Mouse (Mus musculus) neural tube, embryonic 14.5 days (tissue): ENCODE results near the gene Prr5l. TPM values are rescaled to one million over a fixed set of nuclear protein-coding genes. Genes with fewer than 3 reads are reported as not detected.

ENCODE experiments used
- ATAC-seq: fragments of 200-750 bp; cut with Nextera tagmentation; 2 replicates; pipeline ENCODE4 v1.8.0; 2017; ENCODE audit warnings: low read depth, mild to moderate bottlenecking, moderate TSS enrichment, moderate library complexity
- H3K27ac ChIP-seq: fragments of 300-500 bp; sonication (generic); 2 replicates; pipeline ENCODE4 v1.5.1; 2014; ENCODE audit warnings: low read depth, mild to moderate bottlenecking, control low read depth, low read length, moderate library complexity, mixed read lengths
- H3K27me3 ChIP-seq: fragments of 300-500 bp; sonication (generic); 2 replicates; pipeline ENCODE4 v1.6.1; 2014; ENCODE audit warnings: low read length; ENCODE audit not compliant: control insufficient read depth, insufficient read depth
- H3K36me3 ChIP-seq: fragments of 300-500 bp; sonication (generic); 2 replicates; pipeline ENCODE4 v1.6.1; 2014; ENCODE audit warnings: low read length, mixed read lengths; ENCODE audit not compliant: control insufficient read depth, insufficient read depth
- H3K4me1 ChIP-seq: fragments of 300-500 bp; sonication (generic); 2 replicates; pipeline ENCODE4 v1.6.1; 2014; ENCODE audit warnings: low read length; ENCODE audit not compliant: control insufficient read depth, insufficient read depth
- H3K4me2 ChIP-seq: fragments of 300-500 bp; sonication (generic); 2 replicates; pipeline ENCODE4 v1.6.1; 2014; ENCODE audit warnings: mild to moderate bottlenecking, low read depth, low read length, control low read depth
- H3K4me3 ChIP-seq: fragments of 300-500 bp; sonication (generic); 2 replicates; pipeline ENCODE4 v1.5.1; 2014; ENCODE audit warnings: low read depth, low read length, control low read depth, mixed read lengths
- H3K9ac ChIP-seq: fragments of 300-500 bp; sonication (generic); replicated peaks from 2 replicates; pipeline ENCODE4 v1.6.1; 2014; ENCODE audit warnings: low read depth, mild to moderate bottlenecking, control low read depth, low read length, mixed read lengths
- H3K9me3 ChIP-seq: fragments of 300-500 bp; sonication (generic); 2 replicates; pipeline ENCODE4 v1.6.1; 2016; ENCODE audit warnings: low read length; ENCODE audit not compliant: control insufficient read depth
- WGBS: fragments of 180-500 bp; shearing (Covaris S2); extraction: QIAGEN DNeasy Blood & Tissue Kit; methylation state at CpG from one replicate; pipeline ENCODE4 v1.1.7; 2014; 5-methylcytosine and 5-hydroxymethylcytosine counted together
- polyA plus RNA-seq: library from polyadenylated mRNA; unstranded; fragments of >200 nt; fragmentation: Nextera tagmentation; extraction: Ambion mirVana; gene quantifications from 2 replicates; pipeline ENCODE4 v1.2.1, GENCODE M21; 2014

Prr5l gene
- polyA plus RNA-seq, 1 experiment from 2014 or later, result 5.6 TPM

GRCm38 (mm10) chr2:101828057-101828643 lies 54.7 kb downstream of the Prr5l start:
- Histone ChIP-seq H3K27me3 (no peaks in the 10 kb centered on the region), H3K4me2 (no peak overlapping the region), H3K4me3 (no peak overlapping the region), H3K9me3 (no peaks in the 10 kb centered on the region), H3K4me1 (0 out of 2 replicates have a peak, but pooled peaks cover 3% of the 10 kb centered on the region), H3K36me3 (no peaks in the 10 kb centered on the region), H3K27ac (no peak overlapping the region), H3K9ac (no peak overlapping the region)
- no peak for ATAC-seq
- WGBS, result 75% methylated on average over 5 of the region's 5 CpGs

- H3K4me2 ChIP-seq, result no peak overlapping the region
- H3K4me1 ChIP-seq, result 0 out of 2 replicates have a peak, but pooled peaks cover 3% of the 10 kb centered on the region
- 48% methylated on average over 5 of the region's 5 CpGs for WGBS
- H3K36me3 ChIP-seq, result no peaks in the 10 kb centered on the region
- H3K27ac ChIP-seq, result no peak overlapping the region
- H3K27me3 ChIP-seq, result no peaks in the 10 kb centered on the region
- ATAC-seq, result no peak
- no peak overlapping the region for H3K9ac ChIP-seq
- H3K9me3 ChIP-seq, result no peaks in the 10 kb centered on the region
- H3K4me3 ChIP-seq, result no peak overlapping the region
These were observed 55.2 kb downstream of the Prr5l start for GRCm38 (mm10) chr2:101827626-101828025.

DNA sequence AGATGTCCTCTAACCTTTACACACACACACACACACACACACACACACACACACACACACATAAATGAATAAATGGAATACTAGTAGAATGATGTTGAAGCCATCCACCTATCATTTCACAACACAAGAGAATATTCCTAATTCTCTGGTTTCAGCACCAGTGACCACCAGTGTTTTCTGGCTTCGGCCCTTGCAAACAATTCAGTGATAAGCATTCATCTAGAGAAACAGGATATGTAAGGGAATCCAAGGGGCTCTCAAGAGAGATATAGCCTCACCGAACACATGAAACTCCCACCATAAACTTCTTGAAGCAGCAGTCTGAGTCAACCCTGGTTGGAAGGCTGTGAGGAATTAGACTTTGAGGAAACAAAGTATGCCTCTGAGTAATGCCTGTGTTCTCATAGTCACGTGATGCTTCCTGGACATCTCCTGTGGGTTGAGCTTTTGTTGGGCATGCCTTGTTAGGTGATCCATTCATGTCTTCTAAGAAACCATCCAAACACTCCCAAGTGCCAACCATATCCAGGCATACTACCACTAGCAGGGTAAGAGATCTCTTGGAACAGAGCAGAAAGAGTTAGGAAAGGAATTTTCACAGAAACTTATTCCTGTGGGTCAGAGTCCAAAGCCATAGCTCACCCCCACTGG lies 55.8 kb downstream of the Prr5l start:
- 90% methylated on average over 3 of the region's 3 CpGs for WGBS
- no peak for ATAC-seq

DNA sequence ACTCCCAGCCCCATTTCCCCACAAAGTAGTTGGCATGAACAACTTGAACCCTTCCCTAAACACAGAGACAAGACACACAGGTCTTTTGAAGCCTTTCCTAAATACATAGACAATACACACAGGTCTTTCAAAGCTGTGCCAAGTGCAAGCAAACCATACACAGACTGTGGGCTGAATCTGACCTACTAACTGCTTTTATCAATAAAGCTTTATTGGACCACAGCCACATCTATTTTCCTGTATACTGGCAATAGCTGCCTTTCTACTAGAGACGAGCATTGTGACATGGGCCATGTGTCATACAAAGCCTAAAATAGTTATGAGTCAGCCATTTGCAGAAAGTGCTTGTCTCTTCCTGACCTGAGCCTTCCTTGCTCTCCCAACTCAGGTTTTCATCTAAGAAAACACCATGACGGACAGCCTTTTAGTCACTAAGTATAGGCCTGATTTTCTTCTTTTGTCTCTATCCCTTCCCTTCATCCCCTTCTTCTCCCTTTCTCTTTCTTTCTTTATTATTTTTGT lies 56.6 kb downstream of the Prr5l start:
- H3K4me1 ChIP-seq, result 0 out of 2 replicates have a peak, but pooled peaks cover 3% of the 10 kb centered on the region
- no peaks in the 10 kb centered on the region for H3K27me3 ChIP-seq
- H3K4me3 ChIP-seq, result no peak overlapping the region
- no peaks in the 10 kb centered on the region for H3K36me3 ChIP-seq
- no peak for ATAC-seq
- no peaks in the 10 kb centered on the region for H3K9me3 ChIP-seq
- no peak overlapping the region for H3K27ac ChIP-seq
- H3K9ac ChIP-seq, result no peak overlapping the region
- WGBS, result 85% methylated on average over 2 of the region's 2 CpGs
- H3K4me2 ChIP-seq, result no peak overlapping the region

More for the DNA sequence above, 55.8 kb downstream of the Prr5l start:
- H3K4me3 ChIP-seq, result no peak overlapping the region
- no peaks in the 10 kb centered on the region for H3K27me3 ChIP-seq
- H3K9ac ChIP-seq, result no peak overlapping the region
- no peak overlapping the region for H3K4me2 ChIP-seq
- no peaks in the 10 kb centered on the region for H3K9me3 ChIP-seq
- no peak overlapping the region for H3K27ac ChIP-seq
- no peaks in the 10 kb centered on the region for H3K36me3 ChIP-seq
- H3K4me1 ChIP-seq, result 0 out of 2 replicates have a peak, but pooled peaks cover 3% of the 10 kb centered on the region

DNA sequence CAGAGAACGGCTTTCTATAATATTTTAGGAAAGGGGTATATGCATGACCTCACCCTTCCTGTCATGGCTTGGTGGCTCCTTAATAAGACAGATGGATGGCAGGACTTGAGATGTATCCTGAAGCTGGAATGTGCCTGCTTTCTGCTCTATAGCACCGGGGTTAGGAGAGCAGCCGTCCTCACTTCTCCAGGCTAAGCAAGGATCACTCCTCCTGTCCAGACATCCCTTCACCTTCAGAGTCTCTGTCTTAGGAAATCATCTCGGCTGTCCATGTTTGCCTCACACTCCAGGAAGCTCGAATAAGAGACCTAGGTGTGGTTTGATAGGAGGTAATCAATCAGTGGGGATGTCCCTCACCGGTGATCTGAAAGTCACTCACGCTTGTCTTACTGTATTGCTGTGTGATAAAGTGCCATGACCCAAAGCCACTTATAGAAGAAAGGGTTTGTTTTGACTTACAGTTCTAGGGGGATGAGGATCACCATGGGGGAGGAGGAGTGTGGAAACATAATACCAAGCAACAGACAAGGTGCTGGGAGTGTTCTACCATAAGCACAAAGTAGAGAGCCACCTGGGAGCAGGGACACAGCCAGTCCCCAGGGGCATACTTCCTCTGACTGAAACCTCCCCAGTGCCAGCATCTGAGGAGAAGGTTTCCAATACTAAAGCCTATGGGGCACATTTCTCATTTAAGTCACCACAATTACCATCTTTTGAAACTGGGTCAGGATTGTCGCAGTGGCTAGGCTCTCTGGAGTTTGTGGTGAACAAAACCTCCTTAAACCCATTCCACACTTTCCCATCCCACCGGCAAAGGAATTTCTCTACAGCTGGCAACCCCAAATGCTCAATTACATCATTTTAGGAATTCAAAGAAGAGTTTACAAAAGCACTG lies 57.4 kb downstream of the Prr5l start:
- Histone ChIP-seq H3K4me3 (no peak overlapping the region), H3K9ac (no peak overlapping the region), H3K27me3 (no peaks in the 10 kb centered on the region), H3K4me1 (0 out of 2 replicates have a peak, but pooled peaks cover 3% of the 10 kb centered on the region), H3K9me3 (no peaks in the 10 kb centered on the region), H3K27ac (no peak overlapping the region), H3K36me3 (no peaks in the 10 kb centered on the region), H3K4me2 (no peak overlapping the region)
- 83% methylated on average over 9 of the region's 9 CpGs for WGBS
- ATAC-seq, result no peak

DNA sequence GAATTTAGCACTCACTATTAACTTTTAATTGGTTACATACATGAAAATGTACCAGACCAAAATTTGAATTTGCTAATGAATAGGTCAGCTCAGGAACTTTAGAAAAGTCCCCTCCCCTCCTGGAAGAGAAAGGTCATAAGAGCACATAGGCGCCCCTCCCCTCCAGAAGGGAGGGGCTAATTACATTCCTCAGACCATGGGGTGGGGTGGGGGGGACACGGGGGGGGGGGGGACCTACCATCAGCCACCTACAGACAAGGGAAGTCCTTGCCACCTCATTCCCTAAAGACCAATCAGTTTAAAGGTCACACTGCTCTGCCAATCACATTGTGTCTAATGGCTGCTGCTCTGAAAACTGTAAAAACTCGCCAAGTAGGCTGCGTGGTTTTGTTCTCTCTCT lies 59.0 kb downstream of the Prr5l start:
- no peaks in the 10 kb centered on the region for H3K27me3 ChIP-seq
- no peak for ATAC-seq
- no peak overlapping the region for H3K27ac ChIP-seq
- 0 out of 2 replicates have a peak, but pooled peaks cover 3% of the 10 kb centered on the region for H3K4me1 ChIP-seq
- 64% methylated on average over 2 of the region's 4 CpGs for WGBS
- H3K36me3 ChIP-seq, result no peaks in the 10 kb centered on the region
- H3K4me2 ChIP-seq, result no peak overlapping the region
- H3K9me3 ChIP-seq, result no peaks in the 10 kb centered on the region
- H3K4me3 ChIP-seq, result no peak overlapping the region
- no peak overlapping the region for H3K9ac ChIP-seq

GRCm38 (mm10) chr2:101822785-101823184 lies 60.0 kb downstream of the Prr5l start:
- Histone ChIP-seq H3K27ac (no peak overlapping the region), H3K4me2 (no peak overlapping the region), H3K4me1 (0 out of 2 replicates have a peak, but pooled peaks cover 3% of the 10 kb centered on the region), H3K36me3 (no peaks in the 10 kb centered on the region), H3K9ac (no peak overlapping the region), H3K27me3 (no peaks in the 10 kb centered on the region), H3K4me3 (no peak overlapping the region), H3K9me3 (no peaks in the 10 kb centered on the region)
- WGBS, result 85% methylated on average over 13 of the region's 13 CpGs
- no peak for ATAC-seq

DNA sequence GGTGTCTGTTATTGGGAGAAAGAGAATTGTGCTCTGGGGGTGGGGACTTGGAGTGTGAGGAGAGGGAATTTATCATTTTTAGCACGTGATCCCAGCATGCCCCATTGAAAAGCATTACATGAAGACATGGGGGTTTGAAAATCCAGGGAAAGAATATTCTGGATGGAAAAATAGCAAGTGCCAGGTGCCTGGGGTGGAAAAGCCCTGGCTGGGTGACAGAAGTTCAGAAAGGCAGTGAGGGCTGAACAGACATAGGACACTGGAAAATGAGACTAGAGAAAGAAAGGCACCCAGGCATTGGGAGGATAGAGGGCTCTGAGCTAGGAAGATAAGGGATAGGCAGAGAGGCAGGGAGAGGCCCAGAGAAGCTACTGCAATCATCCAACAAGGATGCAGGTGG lies 62.0 kb downstream of the Prr5l start:
- WGBS, result 68% methylated on average over 1 of the region's 1 CpGs

More for the DNA sequence above, 62.0 kb downstream of the Prr5l start:
- Histone ChIP-seq H3K27me3 (no peaks in the 10 kb centered on the region), H3K4me2 (no peak overlapping the region), H3K9me3 (no peaks in the 10 kb centered on the region), H3K27ac (no peak overlapping the region), H3K4me3 (no peak overlapping the region), H3K9ac (no peak overlapping the region), H3K4me1 (no peaks in the 10 kb centered on the region), H3K36me3 (no peaks in the 10 kb centered on the region)
- no peak for ATAC-seq
